Mouse (Mus musculus) C2C12 (cell line): Measurements from ENCODE around the gene Ggn.

Source experiments
- CEBPB ChIP-seq: IDR thresholded peaks from one replicate; pipeline ENCODE4 v1.6.1; 2011; ENCODE audit warnings: low read depth, mild to moderate bottlenecking, control low read depth, moderate library complexity
- CTCF ChIP-seq: IDR thresholded peaks from one replicate; pipeline ENCODE4 v1.5.1; 2011; ENCODE audit not compliant: control insufficient read depth, insufficient read depth, insufficient read length
- FOSL1 ChIP-seq: IDR thresholded peaks from one replicate; pipeline ENCODE4 v1.8.0; 2011; ENCODE audit warnings: mild to moderate bottlenecking, low read length; ENCODE audit not compliant: poor library complexity, insufficient read depth, severe bottlenecking
- MAX ChIP-seq: IDR thresholded peaks from one replicate; pipeline ENCODE4 v1.6.1; 2011; ENCODE audit warnings: mild to moderate bottlenecking, control low read depth
- MYOD1 ChIP-seq: IDR thresholded peaks from one replicate; pipeline ENCODE4 v1.6.1; 2011; ENCODE audit warnings: low read depth; ENCODE audit not compliant: control insufficient read depth, insufficient read length
- MYOG ChIP-seq: IDR thresholded peaks from one replicate; pipeline ENCODE4 v1.6.1; 2011; ENCODE audit not compliant: control insufficient read depth, insufficient read length; ENCODE audit errors: extremely low read depth
- USF1 ChIP-seq: IDR thresholded peaks from one replicate; pipeline ENCODE4 v1.6.1; 2011; ENCODE audit warnings: low read depth, mild to moderate bottlenecking, control low read depth, moderate library complexity

- TF ChIP-seq CTCF (no peak), USF1 (no peak), MAX (no peak), MYOD1 (no peak), MYOG (no peak), CEBPB (no peak), FOSL1 (no peak)
Observed at GRCm38 (mm10) chr7:29172390-29173016, 2.5 kb downstream of the Ggn start.
